Mouse (Mus musculus) neural tube, embryonic 12.5 days (tissue): ENCODE data around the gene 2310022A10Rik. TPM values are rescaled to one million over a fixed set of nuclear protein-coding genes. Genes with fewer than 3 reads are reported as not detected.
A peak's percentile ranks its signal among the peaks of the same experiment; 100 is the strongest.

ENCODE experiments used
- ATAC-seq: fragments of 200-750 bp; cut with Nextera tagmentation; 2 replicates; pipeline ENCODE4 v1.8.0; 2017; ENCODE audit warnings: low read depth, mild to moderate bottlenecking, moderate TSS enrichment, moderate library complexity; ENCODE audit not compliant: low FRiP score
- H3K27ac ChIP-seq: fragments of 300-500 bp; sonication (generic); 2 replicates; pipeline ENCODE4 v1.5.1; 2016
- H3K27me3 ChIP-seq: fragments of 300-500 bp; sonication (generic); replicated peaks from 2 replicates; pipeline ENCODE4 v1.6.1; 2016; ENCODE audit warnings: mild to moderate bottlenecking
- H3K36me3 ChIP-seq: fragments of 300-500 bp; sonication (generic); 2 replicates; pipeline ENCODE4 v1.6.1; 2016; ENCODE audit warnings: mild to moderate bottlenecking
- H3K4me1 ChIP-seq: fragments of 300-500 bp; sonication (generic); 2 replicates; pipeline ENCODE4 v1.6.1; 2016
- H3K4me2 ChIP-seq: fragments of 300-500 bp; sonication (generic); replicated peaks from 2 replicates; pipeline ENCODE4 v1.6.1; 2016; ENCODE audit warnings: mild to moderate bottlenecking
- H3K4me3 ChIP-seq: fragments of 300-500 bp; sonication (generic); 2 replicates; pipeline ENCODE4 v1.5.1; 2016
- H3K9ac ChIP-seq: fragments of 300-500 bp; sonication (generic); 2 replicates; pipeline ENCODE4 v1.6.1; 2016; ENCODE audit warnings: mild to moderate bottlenecking
- H3K9me3 ChIP-seq: fragments of 300-500 bp; sonication (generic); 2 replicates; pipeline ENCODE4 v1.6.1; 2016; ENCODE audit warnings: mild to moderate bottlenecking
- WGBS: fragments of 180-500 bp; shearing (Covaris S2); methylation state at CpG from one replicate; pipeline ENCODE4 v1.1.7; 2016; 5-methylcytosine and 5-hydroxymethylcytosine counted together
- polyA plus RNA-seq: library from polyadenylated mRNA; unstranded; fragments of >200 nt; fragmentation: Nextera tagmentation; extraction: Ambion mirVana; gene quantifications from 2 replicates; pipeline ENCODE4 v1.2.1, GENCODE M21; 2016

2310022A10Rik gene
- polyA plus RNA-seq, 1 experiment from 2014 or later = 36.0 TPM

GRCm38 (mm10) chr7:27596586-27597503 is 43.8 kb downstream of the 2310022A10Rik start:
- 70% methylated on average over 10 of the region's 10 CpGs for WGBS
- Histone ChIP-seq H3K4me2 (peak overlapping the region; percentile 2; the same call in 1 of the 2 replicates), H3K4me1 (peaks cover 45% of the 10 kb centered on the region), H3K9ac (no peak overlapping the region; the same call in 1 of the 2 replicates), H3K4me3 (0 out of 2 replicates have a peak overlapping the region, but pooled peaks have one; percentile 3), H3K27ac (no peak overlapping the region), H3K9me3 (no peaks in the 10 kb centered on the region), H3K27me3 (no peaks in the 10 kb centered on the region), H3K36me3 (no peaks in the 10 kb centered on the region)
- no peak for ATAC-seq

GRCm38 (mm10) chr7:27598053-27598452 is 45.0 kb downstream of the 2310022A10Rik start:
- 86% methylated on average over 7 of the region's 7 CpGs for whole genome bisulfite sequencing
- Histone ChIP-seq H3K9me3 (no peaks in the 10 kb centered on the region), H3K9ac (no peak overlapping the region), H3K4me3 (no peak overlapping the region), H3K4me1 (peaks cover 39% of the 10 kb centered on the region), H3K36me3 (no peaks in the 10 kb centered on the region), H3K27ac (no peak overlapping the region), H3K27me3 (no peaks in the 10 kb centered on the region), H3K4me2 (no peak overlapping the region)
- no peak for ATAC-seq

GRCm38 (mm10) chr7:27601628-27602027 is 48.6 kb downstream of the 2310022A10Rik start:
- H3K4me2 ChIP-seq = no peak overlapping the region
- H3K27ac ChIP-seq = no peak overlapping the region
- H3K36me3 ChIP-seq = no peaks in the 10 kb centered on the region
- H3K4me1 ChIP-seq = peaks cover 31% of the 10 kb centered on the region
- H3K9ac ChIP-seq = no peak overlapping the region
- ATAC-seq = no peak
- WGBS = 71% methylated on average over 4 of the region's 4 CpGs
- H3K9me3 ChIP-seq = no peaks in the 10 kb centered on the region
- no peak overlapping the region for H3K4me3 ChIP-seq
- H3K27me3 ChIP-seq = no peaks in the 10 kb centered on the region

- no peaks in the 10 kb centered on the region for H3K36me3 ChIP-seq
- ATAC-seq = no peak
- no peak overlapping the region for H3K4me3 ChIP-seq
- WGBS = 87% methylated on average over 2 of the region's 2 CpGs
- no peaks in the 10 kb centered on the region for H3K9me3 ChIP-seq
- no peak overlapping the region for H3K4me2 ChIP-seq
- H3K9ac ChIP-seq = no peak overlapping the region
- H3K27me3 ChIP-seq = no peaks in the 10 kb centered on the region
- no peak overlapping the region for H3K27ac ChIP-seq
- peaks cover 31% of the 10 kb centered on the region for H3K4me1 ChIP-seq
Measured at GRCm38 (mm10) chr7:27602161-27602560, 49.1 kb downstream of the 2310022A10Rik start.

- no peak for ATAC-seq
- WGBS = 89% methylated on average over 7 of the region's 7 CpGs
- H3K9ac ChIP-seq = no peak overlapping the region
- H3K4me1 ChIP-seq = peaks cover 38% of the 10 kb centered on the region
- H3K27ac ChIP-seq = no peak overlapping the region
- H3K27me3 ChIP-seq = no peaks in the 10 kb centered on the region
- H3K36me3 ChIP-seq = no peaks in the 10 kb centered on the region
- no peaks in the 10 kb centered on the region for H3K9me3 ChIP-seq
- H3K4me3 ChIP-seq = no peak overlapping the region
- H3K4me2 ChIP-seq = no peak overlapping the region
Measured at GRCm38 (mm10) chr7:27602835-27603234, 49.8 kb downstream of the 2310022A10Rik start.

- Histone ChIP-seq H3K4me3 (no peak overlapping the region), H3K4me1 (peaks cover 37% of the 10 kb centered on the region), H3K36me3 (peaks cover 15% of the 10 kb centered on the region), H3K4me2 (no peak overlapping the region), H3K27ac (no peak overlapping the region), H3K9me3 (no peaks in the 10 kb centered on the region), H3K27me3 (no peaks in the 10 kb centered on the region), H3K9ac (0 out of 2 replicates have a peak overlapping the region, but pooled peaks have one; percentile 10)
- no peak for ATAC-seq
- WGBS = 55% methylated on average over 5 of the region's 5 CpGs
Measured at GRCm38 (mm10) chr7:27604661-27605348, 51.8 kb downstream of the 2310022A10Rik start.

- Histone ChIP-seq H3K36me3 (peaks cover 22% of the 10 kb centered on the region), H3K9me3 (no peaks in the 10 kb centered on the region), H3K4me3 (no peak overlapping the region), H3K4me1 (peaks cover 31% of the 10 kb centered on the region), H3K4me2 (no peak overlapping the region), H3K9ac (peak overlapping the region; percentile 14; the same call in 1 of the 2 replicates), H3K27ac (no peak overlapping the region), H3K27me3 (no peaks in the 10 kb centered on the region)
- WGBS = 72% methylated on average over 9 of the region's 9 CpGs
- no peak for ATAC-seq
Measured at GRCm38 (mm10) chr7:27605499-27606285, 52.7 kb downstream of the 2310022A10Rik start.

- WGBS = 65% methylated on average over 10 of the region's 10 CpGs
- Histone ChIP-seq H3K27ac (no peak overlapping the region), H3K4me1 (peaks cover 22% of the 10 kb centered on the region), H3K9ac (no peak overlapping the region), H3K27me3 (no peaks in the 10 kb centered on the region), H3K4me2 (no peak overlapping the region), H3K4me3 (no peak overlapping the region), H3K9me3 (no peaks in the 10 kb centered on the region), H3K36me3 (peaks cover 24% of the 10 kb centered on the region)
- ATAC-seq = no peak
Measured at GRCm38 (mm10) chr7:27606481-27607254, 53.6 kb downstream of the 2310022A10Rik start.

GRCm38 (mm10) chr7:27607580-27607979 is 54.5 kb downstream of the 2310022A10Rik start:
- no peak overlapping the region for H3K27ac ChIP-seq
- peaks cover 24% of the 10 kb centered on the region for H3K36me3 ChIP-seq
- ATAC-seq = no peak
- H3K4me2 ChIP-seq = no peak overlapping the region
- no peak overlapping the region for H3K9ac ChIP-seq
- H3K4me3 ChIP-seq = no peak overlapping the region
- 52% methylated on average over 5 of the region's 5 CpGs for WGBS
- peaks cover 22% of the 10 kb centered on the region for H3K4me1 ChIP-seq
- no peaks in the 10 kb centered on the region for H3K9me3 ChIP-seq
- no peaks in the 10 kb centered on the region for H3K27me3 ChIP-seq

GRCm38 (mm10) chr7:27608130-27608529 is 55.1 kb downstream of the 2310022A10Rik start:
- H3K27ac ChIP-seq = no peak overlapping the region
- no peak overlapping the region for H3K9ac ChIP-seq
- no peaks in the 10 kb centered on the region for H3K27me3 ChIP-seq
- WGBS = 89% methylated on average over 3 of the region's 3 CpGs
- H3K9me3 ChIP-seq = no peaks in the 10 kb centered on the region
- H3K4me2 ChIP-seq = no peak overlapping the region
- peaks cover 25% of the 10 kb centered on the region for H3K4me1 ChIP-seq
- no peak overlapping the region for H3K4me3 ChIP-seq
- no peak for ATAC-seq
- H3K36me3 ChIP-seq = peaks cover 24% of the 10 kb centered on the region

GRCm38 (mm10) chr7:27609285-27609684 is 56.3 kb downstream of the 2310022A10Rik start:
- Histone ChIP-seq H3K27ac (no peak overlapping the region), H3K27me3 (no peaks in the 10 kb centered on the region), H3K9me3 (no peaks in the 10 kb centered on the region), H3K4me1 (peaks cover 33% of the 10 kb centered on the region), H3K4me2 (no peak overlapping the region), H3K36me3 (peaks cover 24% of the 10 kb centered on the region), H3K4me3 (no peak overlapping the region), H3K9ac (no peak overlapping the region)
- 97% methylated on average over 4 of the region's 4 CpGs for WGBS
- ATAC-seq = no peak
